46 mouse cellular contexts compared by ENCODE assay signal in genomic region chr14:72440929-72441328, GRCm38 (mm10). TPM values are rescaled to one million over a fixed set of nuclear protein-coding genes. Genes with fewer than 3 reads are reported as not detected.
"Had no signal": no experiment of that assay in that cellular context is flagged by ENCODE, and none has a peak within 500 bp of the region (broad histone marks: within the 10 kb centered on the region; RNA-seq: fewer than 3 reads in every experiment).

No protein-coding gene starts in this region.

- H3K27ac ChIP-seq: limb, embryonic 10.5 days; limb, embryonic 12.5 days; limb, embryonic 13.5 days; limb, embryonic 15.5 days; liver, embryonic 12.5 days; liver, embryonic 13.5 days; liver, embryonic 14.5 days; liver, embryonic 15.5 days; lung, embryonic 15.5 days; macrophage; midbrain, embryonic 10.5 days; midbrain, embryonic 12.5 days; midbrain, embryonic 13.5 days; midbrain, embryonic 15.5 days; neural tube, embryonic 12.5 days had no signal

- H3K9me3 ChIP-seq: limb, embryonic 10.5 days; limb, embryonic 12.5 days; limb, embryonic 13.5 days; limb, embryonic 15.5 days; liver, embryonic 12.5 days; liver, embryonic 13.5 days; liver, embryonic 15.5 days; lung, embryonic 15.5 days; megakaryocyte, embryonic 14.5 days; midbrain, embryonic 10.5 days; midbrain, embryonic 12.5 days; midbrain, embryonic 13.5 days; midbrain, embryonic 15.5 days; neural tube, embryonic 12.5 days had no signal

- DNase-seq: left cerebral cortex, postnatal 4 days; liver; liver, embryonic 13.5 days; liver, postnatal 0 days; lung, adult 18-20 months; lung, adult 2 months; lung, embryonic 14.5 days; lung, postnatal 10 days; lung, postnatal 14 days; lung, postnatal 36 days; midbrain, embryonic 14.5 days had no signal

- H3K4me1 ChIP-seq: limb, embryonic 10.5 days; limb, embryonic 12.5 days; limb, embryonic 13.5 days; limb, embryonic 15.5 days; liver, embryonic 12.5 days; liver, embryonic 13.5 days; liver, embryonic 15.5 days; lung, embryonic 15.5 days; midbrain, embryonic 10.5 days; midbrain, embryonic 12.5 days; midbrain, embryonic 13.5 days; midbrain, embryonic 15.5 days; neural tube, embryonic 12.5 days had no signal

- H3K36me3 ChIP-seq: limb, embryonic 10.5 days; limb, embryonic 12.5 days; limb, embryonic 13.5 days; limb, embryonic 15.5 days; liver, embryonic 12.5 days; liver, embryonic 13.5 days; liver, embryonic 15.5 days; lung, embryonic 15.5 days; midbrain, embryonic 10.5 days; midbrain, embryonic 12.5 days; midbrain, embryonic 13.5 days; midbrain, embryonic 15.5 days; neural tube, embryonic 12.5 days had no signal

- H3K27me3 ChIP-seq: limb, embryonic 13.5 days; limb, embryonic 15.5 days; liver, embryonic 12.5 days; liver, embryonic 13.5 days; liver, embryonic 15.5 days; lung, embryonic 15.5 days; midbrain, embryonic 12.5 days; midbrain, embryonic 13.5 days; midbrain, embryonic 15.5 days; neural tube, embryonic 12.5 days had no signal

- H3K4me3 ChIP-seq: limb, embryonic 10.5 days; limb, embryonic 12.5 days; limb, embryonic 13.5 days; limb, embryonic 15.5 days; liver, embryonic 12.5 days; liver, embryonic 13.5 days; liver, embryonic 15.5 days; lung, embryonic 15.5 days; megakaryocyte, embryonic 14.5 days; midbrain, embryonic 10.5 days; midbrain, embryonic 12.5 days; midbrain, embryonic 13.5 days; midbrain, embryonic 15.5 days; myocyte; neural tube, embryonic 12.5 days had no signal

RNA-seq across cellular contexts. Expression of gene Gm9195, which starts 50.7 kb away (rescaled TPM):
- total RNA-seq: left cerebral cortex, postnatal 10 days; left cerebral cortex, postnatal 14 days; left cerebral cortex, postnatal 25 days; left cerebral cortex, postnatal 36 days; left cerebral cortex, postnatal 4 days; liver, adult 2 months; megakaryocyte progenitor cell, adult 5-6 weeks; megakaryocyte, adult 5-6 weeks; megakaryocyte-erythroid progenitor cell, adult 5-6 weeks; midbrain, postnatal 0 days; monocyte, adult 5-6 weeks had no signal
- polyA plus RNA-seq: limb, embryonic 10.5 days; limb, embryonic 11.5 days; limb, embryonic 12.5 days; limb, embryonic 13.5 days; limb, embryonic 14.5 days; limb, embryonic 15.5 days; liver, adult 2 months; liver, embryonic 11.5 days; liver, embryonic 12.5 days; liver, embryonic 13.5 days; liver, embryonic 14.5 days; liver, embryonic 15.5 days; liver, embryonic 16.5 days; liver, postnatal 0 days; lung, adult 2 months; lung, embryonic 14.5 days; lung, embryonic 15.5 days; lung, embryonic 16.5 days; lung, postnatal 0 days; macrophage; midbrain, embryonic 10.5 days; midbrain, embryonic 11.5 days; midbrain, embryonic 12.5 days; midbrain, embryonic 13.5 days; midbrain, embryonic 14.5 days; midbrain, embryonic 15.5 days; midbrain, embryonic 16.5 days; midbrain, postnatal 0 days; myocyte; neural tube, embryonic 11.5 days; neural tube, embryonic 12.5 days had no signal
